Mouse (Mus musculus): ENCODE measurements around the gene Lmf1.

GRCm38 (mm10) chr17:25652272-25652671 is 73.4 kb downstream of the Lmf1 start:
- TF ChIP-seq CTCF (conservative IDR thresholded peaks at IDR 0.05; ENCODE audit: low read length) (no peak), NANOG (IDR thresholded peaks at IDR 0.05; ENCODE audit: borderline replicate concordance, low read length) (no peak)

Measured in E14TG2a.4 (cell line).